In genomic region chr7:18893651-18894430, GRCm38 (mm10) we compare ENCODE assay signal across 8 mouse cellular contexts. TPM values are rescaled to one million over a fixed set of nuclear protein-coding genes. Genes with fewer than 3 reads are reported as not detected.
DNase-seq lines count a peak whose midpoint lies in the region; ATAC-seq lines count a peak whose summit lies in the region.

No protein-coding gene starts in this region.

- H3K27ac ChIP-seq in forebrain, embryonic 11.5 days (ENCODE audit: low read depth, low read length) = no peak overlapping the region

- peak; percentile 46; the same call in 1 of the 2 replicates for ATAC-seq in cerebellum, adult (ENCODE audit: insufficient number of reproducible peaks, low FRiP score, low TSS enrichment)
- peak; percentile 58 for ATAC-seq in forebrain, embryonic 11.5 days (replicated peaks; ENCODE audit: low FRiP score)
- no peak for ATAC-seq in inflammation-experienced regulatory T-cells, adult 6 months

- no peaks in the 10 kb centered on the region for H3K36me3 ChIP-seq in forebrain, embryonic 11.5 days (ENCODE audit: control insufficient read depth, insufficient read depth, low read length)

- DNase-seq in adrenal gland, adult (ENCODE audit: inconsistent age in 2 of 2, low spot score in 1 of 2) = peak; percentile 74 to 91
- DNase-seq in forebrain, embryonic 11.5 days (ENCODE audit: low spot score) = peak; percentile 79
- DNase-seq in heart, postnatal 36 days = peak; percentile 40 to 53
- peak; percentile 87 to 90 for DNase-seq in kidney, postnatal 4 days
- DNase-seq in lung, postnatal 36 days = peak; percentile 82
- DNase-seq in right cerebral cortex, adult 2 months (ENCODE audit: low spot score in 2 of 2) = peak; percentile 36 to 41

- intact Hi-C loops in heart, postnatal 36 days (cut with DNase I) = loop anchor here (10.0 kb wide), 1 partner anchor 111 kb away; the partner anchor contains the start of gene Irf2bp1

- no peaks in the 10 kb centered on the region for H3K9me3 ChIP-seq in forebrain, embryonic 11.5 days (ENCODE audit: control insufficient read depth, low read length)

- H3K4me1 ChIP-seq in forebrain, embryonic 11.5 days (replicated peaks; ENCODE audit: control insufficient read depth, insufficient read depth, low read length) = peaks cover 10% of the 10 kb centered on the region

- 2% methylated on average over 41 of the region's 41 CpGs for WGBS in forebrain, embryonic 11.5 days

- H3K27me3 ChIP-seq in forebrain, embryonic 11.5 days (ENCODE audit: control insufficient read depth, insufficient read depth, low read length) = peaks cover 4% of the 10 kb centered on the region

- H3K4me3 ChIP-seq in forebrain, embryonic 11.5 days (ENCODE audit: low read depth, low read length) = peak overlapping the region; percentile 28

- peak overlapping the region; percentile 67 for H3K4me2 ChIP-seq in forebrain, embryonic 11.5 days (ENCODE audit: low read depth, low read length, severe bottlenecking)

- peak overlapping the region; percentile 57 for H3K9ac ChIP-seq in forebrain, embryonic 11.5 days (ENCODE audit: low read length)

RNA-seq across cellular contexts. Expression of gene Ccdc61, which starts 16.4 kb away (rescaled TPM):
- 32.2 and 32.6 TPM in 2 replicates for polyA plus RNA-seq in forebrain, embryonic 11.5 days (2014; fragmentation: Nextera tagmentation; extraction: Ambion mirVana)
- total RNA-seq in heart, postnatal 36 days (2021) = 10 to 100 TPM in 1 of 2 experiments, 1 to 10 TPM in 1; 7.7 to 11.0 TPM
- polyA plus RNA-seq in inflammation-experienced regulatory T-cells, adult 6 months (2017; shearing (Covaris generic)) = 1 to 10 TPM; 5.8 to 8.6 (median 6.7) TPM

RNA-seq across cellular contexts. Expression of gene Pglyrp1, which starts 22.7 kb away (rescaled TPM):
- 0.48 and 0.94 TPM in 2 replicates for polyA plus RNA-seq in forebrain, embryonic 11.5 days (2014; fragmentation: Nextera tagmentation; extraction: Ambion mirVana)
- 1 to 10 TPM; 1.4 to 1.6 TPM for total RNA-seq in heart, postnatal 36 days (2021)
- polyA plus RNA-seq in inflammation-experienced regulatory T-cells, adult 6 months (2017; shearing (Covaris generic)) = 100 to 1,000 TPM; 200 to 462 (median 264) TPM

RNA-seq across cellular contexts. Expression of gene Nova2, which starts 31.8 kb away (rescaled TPM):
- 6.9 and 8.3 TPM in 2 replicates for polyA plus RNA-seq in forebrain, embryonic 11.5 days (2014; fragmentation: Nextera tagmentation; extraction: Ambion mirVana)
- total RNA-seq in heart, postnatal 36 days (2021) = 1 to 10 TPM; 4.8 to 7.7 TPM
- polyA plus RNA-seq in inflammation-experienced regulatory T-cells, adult 6 months (2017; shearing (Covaris generic)) = under 1 TPM in 1 of 3 experiments, not detected in 2; 0.05 TPM

RNA-seq across cellular contexts. Expression of gene Mill2, which starts 54.1 kb away (rescaled TPM):
- 0.09 TPM in 1 of 2 replicates, not detected in the other for polyA plus RNA-seq in forebrain, embryonic 11.5 days (2014; fragmentation: Nextera tagmentation; extraction: Ambion mirVana)
- 1 to 10 TPM; 5.8 to 6.3 TPM for total RNA-seq in heart, postnatal 36 days (2021)
- under 1 TPM; 0.57 to 0.67 (median 0.58) TPM for polyA plus RNA-seq in inflammation-experienced regulatory T-cells, adult 6 months (2017; shearing (Covaris generic))

Comparison
In these comparisons a context has a peak if more than half of its experiments do, and no peak if none do; other contexts are left out.
1. DNase-seq: peak in every context shown above with its lines; median percentile 88 in kidney, postnatal 4 days; 82 in adrenal gland, adult; 82 in lung, postnatal 36 days; 79 in forebrain, embryonic 11.5 days; 46 in heart, postnatal 36 days; 38 in right cerebral cortex, adult 2 months.
2. RNA of gene Pglyrp1, which starts 22.7 kb away (polyA plus RNA-seq): 200 to 462 TPM in inflammation-experienced regulatory T-cells, adult 6 months; 0.48 to 0.94 TPM in forebrain, embryonic 11.5 days; every median in the first group is over 100 times any median in the second.